Mouse (Mus musculus): ENCODE results near the gene Paqr5. TPM values are rescaled to one million over a fixed set of nuclear protein-coding genes. Genes with fewer than 3 reads are reported as not detected.

Paqr5 gene
- polyA plus RNA-seq, 1 experiment from 2014 or later: 18.7 TPM

- H3K9ac ChIP-seq (replicated peaks; ENCODE audit: low read depth, low read length): no peak overlapping the region
- no peaks in the 10 kb centered on the region for H3K4me1 ChIP-seq (ENCODE audit: control insufficient read depth, insufficient read depth, low read length)
- 79% methylated on average over 2 of the region's 2 CpGs for WGBS
- no peak for ATAC-seq (ENCODE audit: insufficient number of reproducible peaks, insufficient read depth, low FRiP score, low read depth)
- H3K9me3 ChIP-seq (ENCODE audit: control insufficient read depth, low read depth, low read length): no peaks in the 10 kb centered on the region
- no peak overlapping the region for H3K27ac ChIP-seq (ENCODE audit: low read length)
- no peak overlapping the region for H3K4me2 ChIP-seq (replicated peaks; ENCODE audit: low read depth, low read length)
- no peaks in the 10 kb centered on the region for H3K27me3 ChIP-seq (ENCODE audit: control insufficient read depth, insufficient read depth, low read length)
- no peaks in the 10 kb centered on the region for H3K36me3 ChIP-seq (ENCODE audit: control insufficient read depth, insufficient read depth, low read length)
- no peak overlapping the region for H3K4me3 ChIP-seq (ENCODE audit: low read depth, low read length)
Observed at GRCm38 (mm10) chr9:61979983-61980382, 46.7 kb downstream of the Paqr5 start.

- no peak for ATAC-seq (ENCODE audit: insufficient number of reproducible peaks, insufficient read depth, low FRiP score, low read depth)
- Histone ChIP-seq H3K4me3 (ENCODE audit: low read depth, low read length) (no peak overlapping the region), H3K9ac (replicated peaks; ENCODE audit: low read depth, low read length) (no peak overlapping the region), H3K4me1 (ENCODE audit: control insufficient read depth, insufficient read depth, low read length) (no peaks in the 10 kb centered on the region), H3K27ac (ENCODE audit: low read length) (no peak overlapping the region), H3K4me2 (replicated peaks; ENCODE audit: low read depth, low read length) (no peak overlapping the region), H3K9me3 (ENCODE audit: control insufficient read depth, low read depth, low read length) (no peaks in the 10 kb centered on the region), H3K36me3 (ENCODE audit: control insufficient read depth, insufficient read depth, low read length) (no peaks in the 10 kb centered on the region), H3K27me3 (ENCODE audit: control insufficient read depth, insufficient read depth, low read length) (no peaks in the 10 kb centered on the region)
- WGBS: 82% methylated on average over 13 of the region's 13 CpGs
Observed at GRCm38 (mm10) chr9:61977258-61977945, 49.3 kb downstream of the Paqr5 start.

GRCm38 (mm10) chr9:61972031-61972430 lies 54.6 kb downstream of the Paqr5 start:
- H3K27ac ChIP-seq (ENCODE audit: low read length): no peak overlapping the region
- H3K4me1 ChIP-seq (ENCODE audit: control insufficient read depth, insufficient read depth, low read length): 0 out of 2 replicates have a peak, but pooled peaks cover 4% of the 10 kb centered on the region
- no peaks in the 10 kb centered on the region for H3K36me3 ChIP-seq (ENCODE audit: control insufficient read depth, insufficient read depth, low read length)
- ATAC-seq (ENCODE audit: insufficient number of reproducible peaks, insufficient read depth, low FRiP score, low read depth): no peak
- no peak overlapping the region for H3K9ac ChIP-seq (replicated peaks; ENCODE audit: low read depth, low read length)
- 51% methylated on average over 9 of the region's 9 CpGs for WGBS
- H3K4me2 ChIP-seq (replicated peaks; ENCODE audit: low read depth, low read length): no peak overlapping the region
- no peak overlapping the region for H3K4me3 ChIP-seq (ENCODE audit: low read depth, low read length)
- no peaks in the 10 kb centered on the region for H3K27me3 ChIP-seq (ENCODE audit: control insufficient read depth, insufficient read depth, low read length)
- H3K9me3 ChIP-seq (ENCODE audit: control insufficient read depth, low read depth, low read length): no peaks in the 10 kb centered on the region

- no peak overlapping the region for H3K27ac ChIP-seq (ENCODE audit: low read length)
- H3K4me3 ChIP-seq (ENCODE audit: low read depth, low read length): no peak overlapping the region
- WGBS: 50% methylated on average over 3 of the region's 3 CpGs
- H3K4me1 ChIP-seq (ENCODE audit: control insufficient read depth, insufficient read depth, low read length): 0 out of 2 replicates have a peak, but pooled peaks cover 4% of the 10 kb centered on the region
- no peaks in the 10 kb centered on the region for H3K9me3 ChIP-seq (ENCODE audit: control insufficient read depth, low read depth, low read length)
- no peaks in the 10 kb centered on the region for H3K36me3 ChIP-seq (ENCODE audit: control insufficient read depth, insufficient read depth, low read length)
- ATAC-seq (ENCODE audit: insufficient number of reproducible peaks, insufficient read depth, low FRiP score, low read depth): no peak
- no peaks in the 10 kb centered on the region for H3K27me3 ChIP-seq (ENCODE audit: control insufficient read depth, insufficient read depth, low read length)
- H3K9ac ChIP-seq (replicated peaks; ENCODE audit: low read depth, low read length): no peak overlapping the region
- H3K4me2 ChIP-seq (replicated peaks; ENCODE audit: low read depth, low read length): no peak overlapping the region
Observed at GRCm38 (mm10) chr9:61971045-61971444, 55.6 kb downstream of the Paqr5 start.

- no peak overlapping the region for H3K27ac ChIP-seq (ENCODE audit: low read length)
- WGBS: 72% methylated on average over 10 of the region's 10 CpGs
- no peak overlapping the region for H3K4me2 ChIP-seq (replicated peaks; ENCODE audit: low read depth, low read length)
- no peak overlapping the region for H3K4me3 ChIP-seq (ENCODE audit: low read depth, low read length)
- H3K9ac ChIP-seq (replicated peaks; ENCODE audit: low read depth, low read length): no peak overlapping the region
- no peaks in the 10 kb centered on the region for H3K36me3 ChIP-seq (ENCODE audit: control insufficient read depth, insufficient read depth, low read length)
- ATAC-seq (ENCODE audit: insufficient number of reproducible peaks, insufficient read depth, low FRiP score, low read depth): no peak
- H3K27me3 ChIP-seq (ENCODE audit: control insufficient read depth, insufficient read depth, low read length): no peaks in the 10 kb centered on the region
- H3K4me1 ChIP-seq (ENCODE audit: control insufficient read depth, insufficient read depth, low read length): 0 out of 2 replicates have a peak, but pooled peaks cover 4% of the 10 kb centered on the region
- H3K9me3 ChIP-seq (ENCODE audit: control insufficient read depth, low read depth, low read length): no peaks in the 10 kb centered on the region
Observed at GRCm38 (mm10) chr9:61967357-61967756, 59.3 kb downstream of the Paqr5 start.

- WGBS: 88% methylated on average over 7 of the region's 7 CpGs
- H3K4me2 ChIP-seq (replicated peaks; ENCODE audit: low read depth, low read length): no peak overlapping the region
- H3K4me3 ChIP-seq (ENCODE audit: low read depth, low read length): no peak overlapping the region
- H3K9ac ChIP-seq (replicated peaks; ENCODE audit: low read depth, low read length): no peak overlapping the region
- H3K9me3 ChIP-seq (ENCODE audit: control insufficient read depth, low read depth, low read length): no peaks in the 10 kb centered on the region
- no peaks in the 10 kb centered on the region for H3K36me3 ChIP-seq (ENCODE audit: control insufficient read depth, insufficient read depth, low read length)
- no peaks in the 10 kb centered on the region for H3K27me3 ChIP-seq (ENCODE audit: control insufficient read depth, insufficient read depth, low read length)
- peaks cover under 1% of the 10 kb centered on the region; the same call in 1 of the 2 replicates for H3K4me1 ChIP-seq (ENCODE audit: control insufficient read depth, insufficient read depth, low read length)
- no peak overlapping the region for H3K27ac ChIP-seq (ENCODE audit: low read length)
- no peak for ATAC-seq (ENCODE audit: insufficient number of reproducible peaks, insufficient read depth, low FRiP score, low read depth)
Observed at GRCm38 (mm10) chr9:61965987-61966386, 60.7 kb downstream of the Paqr5 start.

- Histone ChIP-seq H3K4me2 (replicated peaks; ENCODE audit: low read depth, low read length) (no peak overlapping the region), H3K4me1 (ENCODE audit: control insufficient read depth, insufficient read depth, low read length) (no peaks in the 10 kb centered on the region; the same call in 1 of the 2 replicates), H3K36me3 (ENCODE audit: control insufficient read depth, insufficient read depth, low read length) (no peaks in the 10 kb centered on the region), H3K27me3 (ENCODE audit: control insufficient read depth, insufficient read depth, low read length) (no peaks in the 10 kb centered on the region), H3K9ac (replicated peaks; ENCODE audit: low read depth, low read length) (no peak overlapping the region), H3K9me3 (ENCODE audit: control insufficient read depth, low read depth, low read length) (no peaks in the 10 kb centered on the region), H3K27ac (ENCODE audit: low read length) (no peak overlapping the region), H3K4me3 (ENCODE audit: low read depth, low read length) (no peak overlapping the region)
- WGBS: 43% methylated on average over 4 of the region's 4 CpGs
- ATAC-seq (ENCODE audit: insufficient number of reproducible peaks, insufficient read depth, low FRiP score, low read depth): 0 out of 2 replicates have a peak, but pooled peaks have one; percentile 33
Observed at GRCm38 (mm10) chr9:61965411-61965930, 61.2 kb downstream of the Paqr5 start.

GRCm38 (mm10) chr9:61963356-61963755 lies 63.3 kb downstream of the Paqr5 start:
- WGBS: 79% methylated on average over 6 of the region's 6 CpGs
- Histone ChIP-seq H3K9ac (replicated peaks; ENCODE audit: low read depth, low read length) (no peak overlapping the region), H3K4me1 (ENCODE audit: control insufficient read depth, insufficient read depth, low read length) (no peaks in the 10 kb centered on the region; the same call in 1 of the 2 replicates), H3K27ac (ENCODE audit: low read length) (no peak overlapping the region), H3K9me3 (ENCODE audit: control insufficient read depth, low read depth, low read length) (no peaks in the 10 kb centered on the region), H3K4me3 (ENCODE audit: low read depth, low read length) (no peak overlapping the region), H3K36me3 (ENCODE audit: control insufficient read depth, insufficient read depth, low read length) (no peaks in the 10 kb centered on the region), H3K4me2 (replicated peaks; ENCODE audit: low read depth, low read length) (no peak overlapping the region), H3K27me3 (ENCODE audit: control insufficient read depth, insufficient read depth, low read length) (no peaks in the 10 kb centered on the region)
- no peak for ATAC-seq (ENCODE audit: insufficient number of reproducible peaks, insufficient read depth, low FRiP score, low read depth)
